ENCODE assay signal across 1 mouse cellular context in the genomic region with DNA sequence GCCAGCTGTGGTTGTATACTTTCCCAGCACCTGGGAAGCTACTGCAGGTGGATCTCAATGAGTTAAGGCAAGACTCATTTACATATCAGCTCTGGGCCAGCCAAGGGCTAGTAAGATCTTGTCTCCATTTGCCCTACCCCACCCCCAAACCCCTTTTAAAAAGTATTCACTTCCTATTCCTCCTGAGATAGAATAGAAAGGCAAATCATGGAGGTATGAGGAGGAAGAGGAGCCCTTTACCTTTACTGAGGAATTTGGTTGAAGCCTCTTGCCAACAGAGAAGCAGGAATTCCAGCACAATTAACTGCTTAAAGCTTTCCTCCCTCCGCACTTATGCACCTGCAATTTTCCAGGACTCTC.
A peak's percentile ranks its signal among the peaks of the same experiment; 100 is the strongest.
TF ChIP-seq lines count a peak whose summit lies in the region.

No protein-coding gene starts in this region.

TF ChIP-seq in MEL, 35 proteins besides CTCF, POLR2A, EP300 and RAD21 (continued from another document):
- TF ChIP-seq POLR2AphosphoS2 (IDR thresholded peaks at IDR 0.05; ENCODE audit: low read length) (no peak), UBTF (IDR thresholded peaks at IDR 0.05; ENCODE audit: borderline replicate concordance, insufficient read depth, low read depth, low read length) (no peak), HCFC1 (IDR thresholded peaks at IDR 0.05; ENCODE audit: low read depth, low read length) (no peak; the same call in 1 of the 2 replicates), GABPA (IDR thresholded peaks at IDR 0.05; ENCODE audit: low read depth, low read length) (no peak), MAZ (IDR thresholded peaks at IDR 0.05; ENCODE audit: low read depth, low read length) (0 out of 2 replicates have a peak, but pooled peaks have one; percentile 39), MAFK (IDR thresholded peaks at IDR 0.05; ENCODE audit: borderline replicate concordance, low read depth, low read length) (no peak), ELF1 (IDR thresholded peaks at IDR 0.05; ENCODE audit: low read depth, low read length) (peak; percentile 76), USF1 (IDR thresholded peaks at IDR 0.05; ENCODE audit: low read depth, low read length) (no peak), ETS1 (IDR thresholded peaks at IDR 0.05; ENCODE audit: low read depth, low read length) (peak; percentile 55; the same call in 1 of the 2 replicates), JUND (IDR thresholded peaks at IDR 0.05; ENCODE audit: low read depth, low read length) (no peak), NELFE (IDR thresholded peaks at IDR 0.05; ENCODE audit: low read depth, low read length) (peak; percentile 29; the same call in 1 of the 2 replicates), SMC3 (IDR thresholded peaks at IDR 0.05; ENCODE audit: low read depth, low read length) (no peak), KAT2A (conservative IDR thresholded peaks at IDR 0.05; ENCODE audit: low read depth, low read length) (no peak), CHD2 (IDR thresholded peaks at IDR 0.05; ENCODE audit: low read length) (no peak), ZKSCAN1 (IDR thresholded peaks at IDR 0.05; ENCODE audit: low read depth, low read length) (0 out of 2 replicates have a peak, but pooled peaks have one; percentile 13), TAL1 (IDR thresholded peaks at IDR 0.05; ENCODE audit: low read length) (no peak), ZNF384 (IDR thresholded peaks at IDR 0.05; ENCODE audit: low read depth, low read length) (no peak), USF2 (IDR thresholded peaks at IDR 0.05; ENCODE audit: borderline replicate concordance in 1 of 2, insufficient read depth in 1 of 2, low read depth in 1 of 2, low read length in 2 of 2) (no peak), ZC3H11A (IDR thresholded peaks at IDR 0.05; ENCODE audit: low read depth, low read length) (no peak)
